Mouse (Mus musculus) gastrocnemius, adult 2 months (tissue): ENCODE results near the gene Tm4sf4. TPM values are rescaled to one million over a fixed set of nuclear protein-coding genes. Genes with fewer than 3 reads are reported as not detected.

Source experiments
- DNase-seq: peaks from one replicate; pipeline ENCODE4 v3.0.0; 2022
- H3K27ac ChIP-seq: fragments of 200-600 bp; 2 replicates; pipeline ENCODE4 v1.8.1; 2022; ENCODE audit warnings: mild to moderate bottlenecking
- H3K4me3 ChIP-seq: fragments of 200-600 bp; 2 replicates; pipeline ENCODE4 v1.8.1; 2022; ENCODE audit warnings: mild to moderate bottlenecking, moderate library complexity
- CTCF ChIP-seq: fragments of 200-600 bp; IDR thresholded peaks from 2 replicates; pipeline ENCODE4 v1.8.1; 2022; ENCODE audit warnings: antibody characterized with exemption, mild to moderate bottlenecking, moderate library complexity
- intact Hi-C: fragments of 180-260 bp; cut with DNase I; formaldehyde crosslinking; loops from one replicate; pipeline ENCODE4 v1.15.1; 2025
- total RNA-seq, 2 experiments: library from RNA; stranded (reverse); gene quantifications; 2 replicates each; pipeline ENCODE4 v1.2.3; 2021

The Tm4sf4 gene
- total RNA-seq, 2 experiments from 2014 or later: not detected

GRCm38 (mm10) chr3:57447889-57448288 lies 22.8 kb downstream of the Tm4sf4 start:
- peak; percentile 19; the same call in 1 of the 2 replicates for TF ChIP-seq CTCF
- intact Hi-C loops: loop anchor here (1.0 kb wide), 1 partner anchor 181 kb away; no protein-coding TSS in a partner anchor
- DNase-seq: no peak
- H3K27ac ChIP-seq: no peak overlapping the region
- no peak overlapping the region for H3K4me3 ChIP-seq

- no peak overlapping the region for H3K27ac ChIP-seq
- no peak overlapping the region for H3K4me3 ChIP-seq
- intact Hi-C loops: loop anchor here (1.0 kb wide), 1 partner anchor 181 kb away; no protein-coding TSS in a partner anchor
- peak; percentile 66 for DNase-seq
- peak; percentile 91 for TF ChIP-seq CTCF
Measured at GRCm38 (mm10) chr3:57448445-57448844, 23.3 kb downstream of the Tm4sf4 start.

- no peak for TF ChIP-seq CTCF
- intact Hi-C loops: no loop called here
- Histone ChIP-seq H3K4me3 (no peak overlapping the region), H3K27ac (no peak overlapping the region)
- DNase-seq: no peak
Measured at GRCm38 (mm10) chr3:57458652-57459051, 33.5 kb downstream of the Tm4sf4 start.

- Histone ChIP-seq H3K27ac (no peak overlapping the region), H3K4me3 (no peak overlapping the region)
- no peak for DNase-seq
- intact Hi-C loops: no loop called here
- no peak for TF ChIP-seq CTCF
Measured at GRCm38 (mm10) chr3:57463302-57463701, 38.2 kb downstream of the Tm4sf4 start.

- no peak for DNase-seq
- H3K4me3 ChIP-seq: no peak overlapping the region
- TF ChIP-seq CTCF: peak; percentile 51
- H3K27ac ChIP-seq: no peak overlapping the region
- intact Hi-C loops: no loop called here
Measured at GRCm38 (mm10) chr3:57466289-57466688, 41.2 kb downstream of the Tm4sf4 start.

GRCm38 (mm10) chr3:57469325-57469724 lies 44.2 kb downstream of the Tm4sf4 start:
- no peak for TF ChIP-seq CTCF
- no peak for DNase-seq
- no peak overlapping the region for H3K4me3 ChIP-seq
- intact Hi-C loops: no loop called here
- no peak overlapping the region for H3K27ac ChIP-seq

GRCm38 (mm10) chr3:57470326-57470725 lies 45.2 kb downstream of the Tm4sf4 start:
- TF ChIP-seq CTCF: peak; percentile 94; the same call in 1 of the 2 replicates
- peak overlapping the region; percentile 63 for H3K4me3 ChIP-seq
- peak overlapping the region; percentile 81 for H3K27ac ChIP-seq
- peak; percentile 62 for DNase-seq
- intact Hi-C loops: loop anchor here (2.0 to 5.0 kb wide), 3 partner anchors 42 to 148 kb away; partner anchors contain the start of gene Wwtr1

GRCm38 (mm10) chr3:57470981-57471601 lies 46.0 kb downstream of the Tm4sf4 start:
- intact Hi-C loops: loop anchor here (2.0 to 5.0 kb wide), 3 partner anchors 41 to 148 kb away; partner anchors contain the start of gene Wwtr1
- TF ChIP-seq CTCF: no peak
- Histone ChIP-seq H3K4me3 (peak overlapping the region; percentile 63), H3K27ac (peak overlapping the region; percentile 81)
- DNase-seq: peak; percentile 53

GRCm38 (mm10) chr3:57472407-57472806 lies 47.3 kb downstream of the Tm4sf4 start:
- no peak for TF ChIP-seq CTCF
- Histone ChIP-seq H3K27ac (peak overlapping the region; percentile 81; the same call in 1 of the 2 replicates), H3K4me3 (no peak overlapping the region)
- no peak for DNase-seq
- intact Hi-C loops: loop anchor here (5.0 kb wide), 1 partner anchor 40 kb away; no protein-coding TSS in a partner anchor

DNA sequence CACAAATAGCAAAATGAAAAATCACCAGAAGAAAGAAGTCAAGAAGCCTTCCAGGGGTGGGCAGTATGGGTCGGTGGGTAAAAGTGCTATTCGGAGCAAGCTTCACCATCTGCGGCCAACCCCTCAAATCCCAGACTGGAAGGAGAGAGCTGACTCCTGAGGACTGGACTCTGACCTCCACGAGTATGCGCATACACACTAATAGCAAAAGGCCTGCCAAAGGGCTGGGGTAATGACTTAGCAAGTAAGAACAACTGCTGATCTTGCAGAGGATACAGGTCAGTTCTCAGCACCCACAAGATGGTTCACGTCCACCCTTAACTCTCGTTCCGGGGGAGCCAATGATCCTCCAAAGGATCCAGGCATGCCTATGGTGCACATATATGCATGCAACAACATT lies 49.3 kb downstream of the Tm4sf4 start:
- Histone ChIP-seq H3K4me3 (no peak overlapping the region), H3K27ac (no peak overlapping the region)
- intact Hi-C loops: loop anchor here (5.0 kb wide), 1 partner anchor 38 kb away; no protein-coding TSS in a partner anchor
- DNase-seq: no peak
- no peak for TF ChIP-seq CTCF

GRCm38 (mm10) chr3:57480640-57481039 lies 55.5 kb downstream of the Tm4sf4 start:
- Histone ChIP-seq H3K27ac (no peak overlapping the region), H3K4me3 (no peak overlapping the region)
- DNase-seq: no peak
- intact Hi-C loops: no loop called here
- no peak for TF ChIP-seq CTCF

DNA sequence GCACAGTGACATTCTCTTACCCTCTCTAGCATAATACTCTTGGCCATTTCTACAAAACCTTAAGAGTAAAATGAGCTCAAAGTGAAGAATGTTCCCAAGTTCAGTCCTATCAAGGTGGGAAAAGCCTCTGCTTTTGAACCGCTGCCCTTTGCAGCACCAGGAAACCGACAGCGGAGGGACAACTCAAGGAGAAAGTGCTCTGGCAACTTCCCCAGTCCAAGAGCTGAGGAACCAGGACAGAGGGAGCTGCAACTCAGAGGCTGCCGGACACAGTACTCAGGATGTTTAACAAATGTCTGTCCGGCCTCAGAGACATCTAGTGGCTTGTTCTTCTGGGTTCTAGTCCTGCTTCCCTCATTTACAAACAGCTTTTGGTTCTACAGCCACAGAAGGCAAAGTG lies 56.9 kb downstream of the Tm4sf4 start:
- Histone ChIP-seq H3K27ac (peak overlapping the region; percentile 38), H3K4me3 (no peak overlapping the region)
- intact Hi-C loops: no loop called here
- no peak for DNase-seq
- TF ChIP-seq CTCF: no peak

DNA sequence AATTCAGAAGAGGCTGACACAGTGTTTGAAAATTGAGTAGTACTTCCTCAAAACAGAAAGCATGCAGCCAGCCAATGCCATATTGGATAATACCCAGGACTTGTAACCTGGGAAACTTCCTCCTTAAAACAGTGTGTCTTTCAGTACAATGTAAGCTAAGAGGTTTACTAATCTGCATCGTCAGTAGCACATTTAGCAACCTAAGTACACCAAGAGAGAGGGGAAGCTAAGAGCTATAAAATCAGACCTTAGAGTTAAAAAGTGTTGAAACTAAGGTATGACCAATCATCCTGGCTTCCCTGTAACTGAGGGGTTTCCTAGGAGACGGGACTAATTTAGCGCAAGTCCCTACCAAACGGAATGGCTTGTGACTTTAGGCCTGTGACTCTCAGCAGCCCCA lies 61.0 kb downstream of the Tm4sf4 start:
- H3K27ac ChIP-seq: peak overlapping the region; percentile 74; the same call in 1 of the 2 replicates
- intact Hi-C loops: no loop called here
- no peak for DNase-seq
- H3K4me3 ChIP-seq: no peak overlapping the region
- no peak for TF ChIP-seq CTCF
